Mouse (Mus musculus) heart, postnatal 0 days (tissue): ENCODE measurements around the gene Aebp1.

Source experiments
- CTCF ChIP-seq: IDR thresholded peaks from 2 replicates; pipeline ENCODE4 v1.5.1; 2016; ENCODE audit warnings: antibody characterized with exemption, control low read depth, low read depth
- EP300 ChIP-seq: IDR thresholded peaks from 2 replicates; pipeline ENCODE4 v1.6.1; 2016; ENCODE audit warnings: antibody characterized with exemption, low read depth

DNA sequence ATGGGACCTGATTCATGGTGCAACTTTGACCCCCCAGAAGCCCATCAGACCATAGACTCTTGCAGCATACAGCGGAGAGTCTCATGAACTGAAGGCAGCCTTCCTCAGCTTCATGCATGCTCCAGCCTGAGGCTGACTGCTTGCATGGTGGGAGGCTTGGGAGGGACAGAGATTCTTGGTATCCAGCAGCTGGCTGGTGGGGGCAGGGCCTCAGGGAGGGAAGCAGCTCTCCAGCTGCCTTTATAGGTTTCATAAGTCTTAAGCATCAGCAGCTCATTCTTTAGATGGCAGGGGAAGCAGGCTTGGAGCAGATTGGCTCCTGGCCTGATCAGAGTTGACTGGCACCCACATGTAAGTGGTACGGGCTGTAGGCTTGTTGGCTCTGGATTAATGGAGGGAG, 5.4 kb downstream of the Aebp1 start:
- TF ChIP-seq CTCF (no peak), EP300 (no peak)
